Mouse (Mus musculus): ENCODE results near the gene Asic5. TPM values are rescaled to one million over a fixed set of nuclear protein-coding genes. Genes with fewer than 3 reads are reported as not detected.

The Asic5 gene
- 0.34 and 0.50 TPM in 2 replicates for polyA plus RNA-seq (2015; fragmentation: Nextera tagmentation; extraction: Ambion mirVana)

DNA sequence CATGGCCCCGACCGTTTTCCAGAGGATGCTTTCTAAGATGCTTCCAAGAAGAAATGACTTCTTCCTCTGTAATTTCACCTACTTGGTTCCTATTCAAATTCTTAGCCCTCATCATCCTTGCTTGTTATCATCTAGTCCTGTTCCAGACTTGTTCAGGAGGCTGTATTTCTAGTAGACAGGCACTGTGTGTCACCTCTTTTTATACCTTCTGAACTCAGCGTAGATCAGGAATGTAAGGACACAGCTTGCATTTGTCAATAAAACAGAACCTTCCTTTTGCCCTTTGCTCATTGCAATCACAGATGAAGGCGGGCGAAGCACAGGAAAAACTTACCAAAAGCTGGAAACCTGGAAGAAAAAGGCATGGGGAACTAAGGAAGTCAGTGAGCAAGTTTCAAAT lies at the start of gene Asic5:
Asic5 (plus strand) TSS at position 301 of the 400 bp plus-strand sequence.
- Histone ChIP-seq H3K9me3 (ENCODE audit: control insufficient read depth, low read length) (no peaks in the 10 kb centered on the region), H3K9ac (ENCODE audit: low read depth, low read length) (no peak within 1 kb of the TSS), H3K27me3 (replicated peaks; ENCODE audit: control insufficient read depth, insufficient read depth, low read length) (no peaks in the 10 kb centered on the region), H3K4me3 (ENCODE audit: low read length) (no peak within 1 kb of the TSS), H3K4me1 (ENCODE audit: control insufficient read depth, insufficient read depth, low read length) (0 out of 2 replicates have a peak, but pooled peaks cover 3% of the 10 kb centered on the region), H3K36me3 (ENCODE audit: control insufficient read depth, insufficient read depth, low read length) (no peaks in the 10 kb centered on the region), H3K27ac (ENCODE audit: low read length) (no peak within 1 kb of the TSS), H3K4me2 (ENCODE audit: low read depth, low read length) (no peak within 1 kb of the TSS)
- WGBS = 68% methylated on average over 5 of the region's 5 CpGs
- no peak for ATAC-seq

DNA sequence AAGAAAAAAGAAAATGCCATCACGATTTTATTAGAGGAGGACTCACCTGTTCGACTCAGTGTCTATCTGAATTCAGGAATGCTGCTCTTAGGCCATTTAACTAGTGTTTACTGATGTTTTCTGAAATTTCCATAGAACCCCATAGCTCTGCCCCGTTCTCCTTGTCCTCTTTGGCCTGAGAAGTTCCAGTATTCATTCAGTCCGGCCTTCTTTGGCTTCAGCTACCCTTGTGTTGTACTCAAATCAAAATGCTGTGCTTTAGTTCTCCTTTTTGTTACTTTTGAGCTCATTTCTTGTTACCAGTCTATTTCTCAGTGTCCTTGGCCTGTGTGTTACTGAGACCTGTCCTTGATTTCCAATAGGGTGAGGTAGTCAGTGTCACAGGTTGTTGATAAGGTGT lies 48.7 kb upstream of the Asic5 start:
- no peak overlapping the region for H3K9ac ChIP-seq (ENCODE audit: low read depth, low read length)
- no peaks in the 10 kb centered on the region for H3K4me1 ChIP-seq (ENCODE audit: control insufficient read depth, insufficient read depth, low read length)
- ATAC-seq = no peak
- no peak overlapping the region for H3K27ac ChIP-seq (ENCODE audit: low read length)
- no peak overlapping the region for H3K4me3 ChIP-seq (ENCODE audit: low read length)
- no peaks in the 10 kb centered on the region for H3K9me3 ChIP-seq (ENCODE audit: control insufficient read depth, low read length)
- 84% methylated on average over 4 of the region's 4 CpGs for WGBS
- no peak overlapping the region for H3K4me2 ChIP-seq (ENCODE audit: low read depth, low read length)
- no peaks in the 10 kb centered on the region for H3K36me3 ChIP-seq (ENCODE audit: control insufficient read depth, insufficient read depth, low read length)
- H3K27me3 ChIP-seq (replicated peaks; ENCODE audit: control insufficient read depth, insufficient read depth, low read length) = no peaks in the 10 kb centered on the region

DNA sequence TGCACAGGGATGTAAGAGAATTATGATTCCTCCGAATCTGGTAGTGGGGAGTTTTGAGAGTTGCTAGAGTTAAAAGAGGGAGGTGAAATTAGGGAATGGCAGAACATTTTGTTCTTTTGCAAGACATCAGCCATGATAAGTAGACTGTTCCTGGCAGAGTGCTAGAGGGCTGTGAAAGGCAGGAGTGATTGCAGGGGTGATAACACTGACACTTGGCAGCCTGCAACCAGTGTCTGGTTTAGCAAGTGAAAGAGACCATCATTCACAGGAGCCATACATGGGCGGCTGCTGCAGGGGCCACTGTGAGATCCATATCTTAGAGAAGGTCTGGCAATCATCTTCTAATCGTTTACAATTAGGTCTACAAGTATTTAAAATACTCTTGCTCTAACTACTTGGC lies 43.2 kb upstream of the Asic5 start:
- Histone ChIP-seq H3K27ac (ENCODE audit: low read length) (no peak overlapping the region), H3K9me3 (ENCODE audit: control insufficient read depth, low read length) (no peaks in the 10 kb centered on the region), H3K36me3 (ENCODE audit: control insufficient read depth, insufficient read depth, low read length) (no peaks in the 10 kb centered on the region), H3K4me1 (ENCODE audit: control insufficient read depth, insufficient read depth, low read length) (no peaks in the 10 kb centered on the region), H3K27me3 (replicated peaks; ENCODE audit: control insufficient read depth, insufficient read depth, low read length) (no peaks in the 10 kb centered on the region), H3K9ac (ENCODE audit: low read depth, low read length) (no peak overlapping the region), H3K4me3 (ENCODE audit: low read length) (no peak overlapping the region), H3K4me2 (ENCODE audit: low read depth, low read length) (no peak overlapping the region)
- ATAC-seq = peak; percentile 50; the same call in 1 of the 2 replicates
- 45% methylated on average over 3 of the region's 3 CpGs for WGBS

DNA sequence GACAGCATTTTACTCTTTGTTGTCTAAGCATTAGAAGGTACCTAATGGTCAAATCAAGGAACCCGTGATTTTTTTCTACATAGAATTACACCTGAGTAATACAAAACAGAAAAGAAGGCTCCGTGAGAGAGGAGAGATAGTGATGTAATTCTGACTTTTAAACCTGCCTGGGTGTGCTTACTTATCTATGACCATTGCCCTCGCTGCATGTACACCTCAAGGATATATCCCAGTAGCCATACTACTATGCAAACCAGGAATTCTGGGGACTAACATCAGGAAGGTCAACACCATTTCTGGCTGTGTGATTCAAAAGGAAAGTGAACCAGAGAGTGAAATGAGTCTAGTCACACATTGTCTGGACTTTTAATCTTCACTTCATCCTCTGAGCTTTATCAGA lies 39.7 kb upstream of the Asic5 start:
- no peaks in the 10 kb centered on the region for H3K9me3 ChIP-seq (ENCODE audit: control insufficient read depth, low read length)
- no peak overlapping the region for H3K27ac ChIP-seq (ENCODE audit: low read length)
- no peak overlapping the region for H3K4me3 ChIP-seq (ENCODE audit: low read length)
- ATAC-seq = 0 out of 2 replicates have a peak, but pooled peaks have one; percentile 38
- H3K9ac ChIP-seq (ENCODE audit: low read depth, low read length) = no peak overlapping the region
- H3K4me1 ChIP-seq (ENCODE audit: control insufficient read depth, insufficient read depth, low read length) = no peaks in the 10 kb centered on the region
- H3K36me3 ChIP-seq (ENCODE audit: control insufficient read depth, insufficient read depth, low read length) = no peaks in the 10 kb centered on the region
- WGBS = 75% methylated on average over 3 of the region's 3 CpGs
- H3K4me2 ChIP-seq (ENCODE audit: low read depth, low read length) = no peak overlapping the region
- H3K27me3 ChIP-seq (replicated peaks; ENCODE audit: control insufficient read depth, insufficient read depth, low read length) = no peaks in the 10 kb centered on the region

DNA sequence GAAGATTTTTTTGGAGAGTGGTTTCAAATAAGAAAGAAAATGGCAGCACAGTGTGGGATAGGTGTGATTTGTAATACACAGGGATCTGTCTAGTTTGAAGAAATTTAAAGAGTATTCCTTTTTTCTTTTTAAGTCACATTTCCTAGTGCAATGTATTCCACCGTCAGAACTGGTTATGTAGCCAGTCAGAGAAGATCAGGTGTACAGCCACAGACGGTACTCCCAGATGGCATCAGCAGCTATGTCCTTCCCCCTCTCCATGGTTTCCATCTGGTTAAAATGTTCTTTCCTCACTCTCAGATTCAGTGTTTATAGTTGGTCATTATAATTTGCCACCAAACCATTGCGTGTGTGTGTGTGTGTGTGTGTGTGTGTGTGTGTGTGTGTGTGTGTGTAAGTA lies 39.0 kb upstream of the Asic5 start:
- 91% methylated on average over 3 of the region's 3 CpGs for WGBS
- Histone ChIP-seq H3K4me1 (ENCODE audit: control insufficient read depth, insufficient read depth, low read length) (no peaks in the 10 kb centered on the region), H3K36me3 (ENCODE audit: control insufficient read depth, insufficient read depth, low read length) (no peaks in the 10 kb centered on the region)

DNA sequence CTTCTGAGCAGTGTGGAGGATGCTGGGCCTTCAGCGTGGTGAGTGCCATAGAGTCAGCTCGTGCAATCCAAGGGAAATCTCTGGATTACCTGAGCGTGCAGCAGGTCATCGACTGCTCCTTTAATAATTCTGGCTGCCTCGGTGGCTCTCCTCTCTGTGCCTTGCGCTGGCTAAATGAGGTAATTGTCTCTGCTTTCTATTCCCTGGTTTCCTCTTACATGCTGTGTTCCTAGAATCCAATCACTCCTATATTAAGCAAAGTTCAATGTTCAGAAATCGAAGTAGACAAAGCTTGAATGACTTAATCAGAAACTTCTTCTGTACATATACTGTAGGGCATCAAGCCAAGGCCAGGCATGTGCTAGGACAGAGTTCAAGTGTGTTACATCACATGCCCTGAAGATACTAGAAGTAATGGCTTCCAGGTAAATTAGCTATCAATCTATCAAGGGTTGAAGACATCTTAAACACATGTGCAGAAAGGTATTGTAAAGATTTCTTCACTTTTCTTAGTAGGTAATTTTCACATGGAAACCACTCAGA lies 37.2 kb upstream of the Asic5 start:
- no peaks in the 10 kb centered on the region for H3K36me3 ChIP-seq (ENCODE audit: control insufficient read depth, insufficient read depth, low read length)
- H3K9ac ChIP-seq (ENCODE audit: low read depth, low read length) = no peak overlapping the region
- no peak overlapping the region for H3K27ac ChIP-seq (ENCODE audit: low read length)
- WGBS = 90% methylated on average over 7 of the region's 7 CpGs
- peak; percentile 64; the same call in 1 of the 2 replicates for ATAC-seq
- H3K9me3 ChIP-seq (ENCODE audit: control insufficient read depth, low read length) = no peaks in the 10 kb centered on the region
- no peaks in the 10 kb centered on the region for H3K4me1 ChIP-seq (ENCODE audit: control insufficient read depth, insufficient read depth, low read length)
- no peaks in the 10 kb centered on the region for H3K27me3 ChIP-seq (replicated peaks; ENCODE audit: control insufficient read depth, insufficient read depth, low read length)
- no peak overlapping the region for H3K4me3 ChIP-seq (ENCODE audit: low read length)
- H3K4me2 ChIP-seq (ENCODE audit: low read depth, low read length) = no peak overlapping the region

More for the DNA sequence above, 39.0 kb upstream of the Asic5 start:
- no peaks in the 10 kb centered on the region for H3K9me3 ChIP-seq (ENCODE audit: control insufficient read depth, low read length)
- no peak overlapping the region for H3K9ac ChIP-seq (ENCODE audit: low read depth, low read length)
- no peak overlapping the region for H3K4me3 ChIP-seq (ENCODE audit: low read length)
- H3K27me3 ChIP-seq (replicated peaks; ENCODE audit: control insufficient read depth, insufficient read depth, low read length) = no peaks in the 10 kb centered on the region
- ATAC-seq = no peak
- no peak overlapping the region for H3K27ac ChIP-seq (ENCODE audit: low read length)
- no peak overlapping the region for H3K4me2 ChIP-seq (ENCODE audit: low read depth, low read length)

DNA sequence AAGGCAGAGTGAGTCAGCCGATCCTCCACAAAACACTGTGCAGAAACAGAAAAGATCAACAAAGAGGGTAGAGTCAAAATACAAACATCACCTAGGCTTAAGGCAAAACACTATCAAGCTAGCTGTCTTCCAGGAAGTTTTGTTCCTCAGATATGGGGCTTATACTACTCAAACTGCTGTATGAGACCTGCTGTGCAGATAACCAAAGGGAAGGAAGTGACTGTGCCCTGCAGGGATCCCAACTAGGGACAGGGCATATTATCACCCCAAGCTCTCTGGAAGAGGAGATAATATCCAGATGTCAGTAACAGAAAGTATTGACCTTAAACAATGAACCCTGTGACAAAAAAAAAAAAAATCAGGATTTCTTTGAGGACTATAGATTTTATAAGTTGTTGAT lies 33.0 kb upstream of the Asic5 start:
- H3K27ac ChIP-seq (ENCODE audit: low read length) = no peak overlapping the region
- no peaks in the 10 kb centered on the region for H3K9me3 ChIP-seq (ENCODE audit: control insufficient read depth, low read length)
- no peak overlapping the region for H3K9ac ChIP-seq (ENCODE audit: low read depth, low read length)
- no peak for ATAC-seq
- no peak overlapping the region for H3K4me3 ChIP-seq (ENCODE audit: low read length)
- no peaks in the 10 kb centered on the region for H3K27me3 ChIP-seq (replicated peaks; ENCODE audit: control insufficient read depth, insufficient read depth, low read length)
- 67% methylated on average over 1 of the region's 1 CpGs for WGBS
- H3K36me3 ChIP-seq (ENCODE audit: control insufficient read depth, insufficient read depth, low read length) = no peaks in the 10 kb centered on the region
- H3K4me1 ChIP-seq (ENCODE audit: control insufficient read depth, insufficient read depth, low read length) = no peaks in the 10 kb centered on the region
- no peak overlapping the region for H3K4me2 ChIP-seq (ENCODE audit: low read depth, low read length)

DNA sequence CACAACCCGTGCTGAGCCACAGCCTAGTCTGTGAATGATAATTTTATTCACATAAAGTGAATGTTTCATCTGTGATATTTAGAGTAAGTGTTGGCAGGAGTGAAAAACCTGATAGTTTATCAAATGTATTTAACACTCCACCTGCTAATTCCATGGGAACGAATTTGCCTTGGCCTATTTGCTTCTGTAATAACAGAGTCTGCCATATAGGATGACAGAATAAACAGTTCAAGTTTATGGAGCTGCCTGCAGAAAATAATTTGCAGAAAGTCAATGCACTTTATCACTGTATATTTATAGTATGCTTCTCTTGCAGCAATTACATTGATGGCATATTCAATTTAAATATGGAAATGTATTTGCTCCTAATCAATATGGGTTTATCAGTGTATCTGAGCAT lies 30.3 kb upstream of the Asic5 start:
- no peak for ATAC-seq
- H3K27ac ChIP-seq (ENCODE audit: low read length) = no peak overlapping the region
- H3K4me2 ChIP-seq (ENCODE audit: low read depth, low read length) = no peak overlapping the region

DNA sequence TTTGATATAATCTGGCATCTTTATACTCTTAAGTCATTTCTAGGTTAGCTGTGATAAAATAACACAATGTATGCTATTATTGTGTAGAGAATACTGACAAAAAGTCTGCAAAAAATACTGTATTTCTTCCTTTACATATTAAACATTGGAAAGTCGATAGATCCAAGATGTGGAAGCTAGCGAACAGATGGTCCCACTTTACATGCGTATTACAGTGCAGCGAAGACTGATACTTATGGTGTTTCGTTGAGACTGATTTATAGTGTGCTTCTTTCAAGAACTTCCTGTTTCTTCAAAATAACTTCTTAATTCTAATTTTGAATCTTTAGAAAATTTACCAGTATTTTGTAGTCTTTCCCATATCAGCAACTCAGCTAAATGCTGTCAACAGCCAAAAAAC lies 24.6 kb upstream of the Asic5 start:
- no peak overlapping the region for H3K4me2 ChIP-seq (ENCODE audit: low read depth, low read length)
- no peak for ATAC-seq
- no peaks in the 10 kb centered on the region for H3K9me3 ChIP-seq (ENCODE audit: control insufficient read depth, low read length)
- H3K27me3 ChIP-seq (replicated peaks; ENCODE audit: control insufficient read depth, insufficient read depth, low read length) = no peaks in the 10 kb centered on the region
- 83% methylated on average over 5 of the region's 5 CpGs for WGBS
- no peaks in the 10 kb centered on the region for H3K36me3 ChIP-seq (ENCODE audit: control insufficient read depth, insufficient read depth, low read length)
- H3K4me1 ChIP-seq (ENCODE audit: control insufficient read depth, insufficient read depth, low read length) = no peaks in the 10 kb centered on the region
- no peak overlapping the region for H3K9ac ChIP-seq (ENCODE audit: low read depth, low read length)
- H3K4me3 ChIP-seq (ENCODE audit: low read length) = no peak overlapping the region
- H3K27ac ChIP-seq (ENCODE audit: low read length) = no peak overlapping the region

More for the DNA sequence above, 30.3 kb upstream of the Asic5 start:
- Histone ChIP-seq H3K9me3 (ENCODE audit: control insufficient read depth, low read length) (no peaks in the 10 kb centered on the region), H3K27me3 (replicated peaks; ENCODE audit: control insufficient read depth, insufficient read depth, low read length) (no peaks in the 10 kb centered on the region), H3K9ac (ENCODE audit: low read depth, low read length) (no peak overlapping the region), H3K4me1 (ENCODE audit: control insufficient read depth, insufficient read depth, low read length) (no peaks in the 10 kb centered on the region), H3K4me3 (ENCODE audit: low read length) (no peak overlapping the region), H3K36me3 (ENCODE audit: control insufficient read depth, insufficient read depth, low read length) (no peaks in the 10 kb centered on the region)
- WGBS = 67% methylated on average over 2 of the region's 2 CpGs

DNA sequence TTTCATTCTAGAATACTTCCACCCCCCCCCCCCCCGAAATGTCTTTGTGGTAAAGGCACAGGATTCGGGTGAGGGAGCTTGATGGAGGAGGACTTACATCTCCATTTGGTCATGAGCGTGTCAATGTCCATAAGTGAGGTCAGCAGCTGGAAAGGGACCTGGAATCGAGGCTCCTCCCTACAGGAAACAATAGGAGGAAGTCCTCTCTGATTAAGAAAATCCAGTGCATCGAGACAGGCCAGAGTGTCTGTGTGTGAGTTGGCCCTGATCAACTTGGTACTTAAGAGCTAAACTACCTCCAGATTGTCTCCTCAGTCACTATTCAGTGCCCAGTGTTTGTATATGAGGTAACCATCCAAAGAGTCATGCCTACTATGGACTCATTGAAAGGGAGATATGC lies 20.8 kb upstream of the Asic5 start:
- Histone ChIP-seq H3K36me3 (ENCODE audit: control insufficient read depth, insufficient read depth, low read length) (no peaks in the 10 kb centered on the region), H3K4me2 (ENCODE audit: low read depth, low read length) (no peak overlapping the region), H3K4me1 (ENCODE audit: control insufficient read depth, insufficient read depth, low read length) (no peaks in the 10 kb centered on the region), H3K4me3 (ENCODE audit: low read length) (no peak overlapping the region), H3K9ac (ENCODE audit: low read depth, low read length) (no peak overlapping the region), H3K9me3 (ENCODE audit: control insufficient read depth, low read length) (no peaks in the 10 kb centered on the region), H3K27me3 (replicated peaks; ENCODE audit: control insufficient read depth, insufficient read depth, low read length) (no peaks in the 10 kb centered on the region), H3K27ac (ENCODE audit: low read length) (no peak overlapping the region)
- no peak for ATAC-seq
- WGBS = 85% methylated on average over 5 of the region's 5 CpGs
